Mouse (Mus musculus): Measurements from ENCODE around the gene Iqgap1. TPM values are rescaled to one million over a fixed set of nuclear protein-coding genes. Genes with fewer than 3 reads are reported as not detected.

Gene Iqgap1
- polyA plus RNA-seq, 1 experiment from 2014 or later = 75.3 TPM

- H3K36me3 ChIP-seq = peaks cover 84% of the 10 kb centered on the region
- ATAC-seq (ENCODE audit: insufficient number of reproducible peaks, low FRiP score, low TSS enrichment, low read depth) = no peak
- H3K4me2 ChIP-seq (replicated peaks) = no peak overlapping the region
Measured at GRCm38 (mm10) chr7:80715306-80715705, 110.5 kb downstream of the Iqgap1 start.

GRCm38 (mm10) chr7:80711496-80711895, 114.3 kb downstream of the Iqgap1 start:
- H3K36me3 ChIP-seq = peaks cover 50% of the 10 kb centered on the region
- no peaks in the 10 kb centered on the region for H3K4me1 ChIP-seq
- no peak overlapping the region for H3K4me3 ChIP-seq (replicated peaks)
- no peak overlapping the region for H3K4me2 ChIP-seq (replicated peaks)
- no peaks in the 10 kb centered on the region for H3K27me3 ChIP-seq
- H3K27ac ChIP-seq (replicated peaks) = no peak overlapping the region
- no peak for ATAC-seq (ENCODE audit: insufficient number of reproducible peaks, low FRiP score, low TSS enrichment, low read depth)
- no peak overlapping the region for H3K9ac ChIP-seq
- WGBS = 79% methylated on average over 8 of the region's 8 CpGs
- no peaks in the 10 kb centered on the region for H3K9me3 ChIP-seq (replicated peaks)

More at GRCm38 (mm10) chr7:80715306-80715705, 110.5 kb downstream of the Iqgap1 start:
- H3K4me1 ChIP-seq = no peaks in the 10 kb centered on the region
- WGBS = 84% methylated on average over 7 of the region's 7 CpGs
- H3K9ac ChIP-seq = no peak overlapping the region
- H3K27ac ChIP-seq (replicated peaks) = no peak overlapping the region
- H3K4me3 ChIP-seq (replicated peaks) = no peak overlapping the region
- no peaks in the 10 kb centered on the region for H3K27me3 ChIP-seq
- H3K9me3 ChIP-seq (replicated peaks) = no peaks in the 10 kb centered on the region

GRCm38 (mm10) chr7:80710333-80710732, 115.4 kb downstream of the Iqgap1 start:
- no peak overlapping the region for H3K27ac ChIP-seq (replicated peaks)
- 89% methylated on average over 7 of the region's 7 CpGs for WGBS
- no peak overlapping the region for H3K9ac ChIP-seq
- peaks cover 41% of the 10 kb centered on the region for H3K36me3 ChIP-seq
- no peaks in the 10 kb centered on the region for H3K4me1 ChIP-seq
- H3K9me3 ChIP-seq (replicated peaks) = no peaks in the 10 kb centered on the region
- H3K27me3 ChIP-seq = no peaks in the 10 kb centered on the region
- no peak overlapping the region for H3K4me3 ChIP-seq (replicated peaks)
- H3K4me2 ChIP-seq (replicated peaks) = no peak overlapping the region
- ATAC-seq (ENCODE audit: insufficient number of reproducible peaks, low FRiP score, low TSS enrichment, low read depth) = no peak

GRCm38 (mm10) chr7:80704066-80704465, 121.7 kb downstream of the Iqgap1 start:
- Histone ChIP-seq H3K36me3 (no peaks in the 10 kb centered on the region), H3K27me3 (no peaks in the 10 kb centered on the region), H3K27ac (replicated peaks) (no peak overlapping the region), H3K9me3 (replicated peaks) (no peaks in the 10 kb centered on the region), H3K4me1 (no peaks in the 10 kb centered on the region), H3K4me3 (replicated peaks) (no peak overlapping the region), H3K9ac (no peak overlapping the region), H3K4me2 (replicated peaks) (no peak overlapping the region)
- ATAC-seq (ENCODE audit: insufficient number of reproducible peaks, low FRiP score, low TSS enrichment, low read depth) = no peak
- 81% methylated on average over 4 of the region's 4 CpGs for WGBS

- ATAC-seq (ENCODE audit: insufficient number of reproducible peaks, low FRiP score, low TSS enrichment, low read depth) = no peak
- no peaks in the 10 kb centered on the region for H3K36me3 ChIP-seq
- H3K27ac ChIP-seq (replicated peaks) = no peak overlapping the region
- no peaks in the 10 kb centered on the region for H3K4me1 ChIP-seq
- no peak overlapping the region for H3K4me2 ChIP-seq (replicated peaks)
- no peak overlapping the region for H3K9ac ChIP-seq
- H3K27me3 ChIP-seq = no peaks in the 10 kb centered on the region
- no peaks in the 10 kb centered on the region for H3K9me3 ChIP-seq (replicated peaks)
- 62% methylated on average over 6 of the region's 6 CpGs for WGBS
- H3K4me3 ChIP-seq (replicated peaks) = no peak overlapping the region
Measured at GRCm38 (mm10) chr7:80702510-80702909, 123.3 kb downstream of the Iqgap1 start.

- Histone ChIP-seq H3K9ac (no peak overlapping the region), H3K4me3 (replicated peaks) (no peak overlapping the region), H3K27me3 (no peaks in the 10 kb centered on the region), H3K9me3 (replicated peaks) (no peaks in the 10 kb centered on the region), H3K4me1 (no peaks in the 10 kb centered on the region), H3K4me2 (replicated peaks) (no peak overlapping the region), H3K36me3 (no peaks in the 10 kb centered on the region), H3K27ac (replicated peaks) (no peak overlapping the region)
- 55% methylated on average over 8 of the region's 8 CpGs for WGBS
- ATAC-seq (ENCODE audit: insufficient number of reproducible peaks, low FRiP score, low TSS enrichment, low read depth) = peak; percentile 25; the same call in 1 of the 2 replicates
Measured at GRCm38 (mm10) chr7:80699709-80700108, 126.1 kb downstream of the Iqgap1 start.

GRCm38 (mm10) chr7:80698940-80699339, 126.8 kb downstream of the Iqgap1 start:
- Histone ChIP-seq H3K9ac (no peak overlapping the region), H3K27me3 (no peaks in the 10 kb centered on the region), H3K27ac (replicated peaks) (no peak overlapping the region), H3K9me3 (replicated peaks) (no peaks in the 10 kb centered on the region), H3K36me3 (no peaks in the 10 kb centered on the region), H3K4me1 (no peaks in the 10 kb centered on the region), H3K4me3 (replicated peaks) (no peak overlapping the region), H3K4me2 (replicated peaks) (no peak overlapping the region)
- WGBS = 61% methylated on average over 3 of the region's 3 CpGs
- ATAC-seq (ENCODE audit: insufficient number of reproducible peaks, low FRiP score, low TSS enrichment, low read depth) = no peak

GRCm38 (mm10) chr7:80697859-80698258, 127.9 kb downstream of the Iqgap1 start:
- WGBS = 57% methylated on average over 5 of the region's 5 CpGs
- Histone ChIP-seq H3K27me3 (no peaks in the 10 kb centered on the region), H3K4me1 (no peaks in the 10 kb centered on the region), H3K4me3 (replicated peaks) (no peak overlapping the region), H3K36me3 (no peaks in the 10 kb centered on the region), H3K27ac (replicated peaks) (no peak overlapping the region), H3K9me3 (replicated peaks) (no peaks in the 10 kb centered on the region), H3K9ac (no peak overlapping the region), H3K4me2 (replicated peaks) (no peak overlapping the region)
- ATAC-seq (ENCODE audit: insufficient number of reproducible peaks, low FRiP score, low TSS enrichment, low read depth) = no peak

- Histone ChIP-seq H3K4me2 (replicated peaks) (no peak overlapping the region), H3K9me3 (replicated peaks) (no peaks in the 10 kb centered on the region), H3K9ac (no peak overlapping the region), H3K4me3 (replicated peaks) (no peak overlapping the region), H3K4me1 (no peaks in the 10 kb centered on the region), H3K36me3 (no peaks in the 10 kb centered on the region), H3K27ac (replicated peaks) (no peak overlapping the region), H3K27me3 (no peaks in the 10 kb centered on the region)
- ATAC-seq (ENCODE audit: insufficient number of reproducible peaks, low FRiP score, low TSS enrichment, low read depth) = no peak
- WGBS = 64% methylated on average over 4 of the region's 4 CpGs
Measured at GRCm38 (mm10) chr7:80696903-80697302, 128.9 kb downstream of the Iqgap1 start.

GRCm38 (mm10) chr7:80696334-80696733, 129.4 kb downstream of the Iqgap1 start:
- H3K9ac ChIP-seq = no peak overlapping the region
- H3K4me2 ChIP-seq (replicated peaks) = no peak overlapping the region
- no peaks in the 10 kb centered on the region for H3K9me3 ChIP-seq (replicated peaks)
- H3K36me3 ChIP-seq = no peaks in the 10 kb centered on the region
- no peaks in the 10 kb centered on the region for H3K4me1 ChIP-seq
- no peaks in the 10 kb centered on the region for H3K27me3 ChIP-seq
- H3K27ac ChIP-seq (replicated peaks) = no peak overlapping the region
- H3K4me3 ChIP-seq (replicated peaks) = no peak overlapping the region
- ATAC-seq (ENCODE audit: insufficient number of reproducible peaks, low FRiP score, low TSS enrichment, low read depth) = no peak
- WGBS = 53% methylated on average over 1 of the region's 1 CpGs

- Histone ChIP-seq H3K36me3 (no peaks in the 10 kb centered on the region), H3K4me1 (no peaks in the 10 kb centered on the region), H3K4me3 (replicated peaks) (no peak overlapping the region), H3K4me2 (replicated peaks) (no peak overlapping the region), H3K27ac (replicated peaks) (no peak overlapping the region), H3K9me3 (replicated peaks) (no peaks in the 10 kb centered on the region), H3K9ac (no peak overlapping the region), H3K27me3 (no peaks in the 10 kb centered on the region)
- 88% methylated on average over 9 of the region's 9 CpGs for WGBS
- no peak for ATAC-seq (ENCODE audit: insufficient number of reproducible peaks, low FRiP score, low TSS enrichment, low read depth)
Measured at GRCm38 (mm10) chr7:80692472-80692871, 133.3 kb downstream of the Iqgap1 start.

- Histone ChIP-seq H3K4me3 (replicated peaks) (no peak overlapping the region), H3K9ac (no peak overlapping the region), H3K27me3 (no peaks in the 10 kb centered on the region), H3K36me3 (no peaks in the 10 kb centered on the region), H3K4me2 (replicated peaks) (no peak overlapping the region), H3K27ac (replicated peaks) (no peak overlapping the region), H3K9me3 (replicated peaks) (no peaks in the 10 kb centered on the region), H3K4me1 (peaks cover 5% of the 10 kb centered on the region; the same call in 1 of the 2 replicates)
- WGBS = 52% methylated on average over 6 of the region's 6 CpGs
- ATAC-seq (ENCODE audit: insufficient number of reproducible peaks, low FRiP score, low TSS enrichment, low read depth) = no peak
Measured at GRCm38 (mm10) chr7:80691131-80691530, 134.6 kb downstream of the Iqgap1 start.

Measured in embryonic facial prominence, embryonic 15.5 days (tissue).